Mouse (Mus musculus) myocyte (in vitro differentiated cells): Measurements from ENCODE around the gene Nf1. TPM values are rescaled to one million over a fixed set of nuclear protein-coding genes. Genes with fewer than 3 reads are reported as not detected.

Experiments used
- H3K27me3 ChIP-seq: one replicate; pipeline ENCODE4 v1.6.1; 2011; ENCODE audit not compliant: control insufficient read depth, insufficient read depth, insufficient read length
- H3K36me3 ChIP-seq: one replicate; pipeline ENCODE4 v1.6.1; 2011; ENCODE audit not compliant: control insufficient read depth, insufficient read depth
- H3K4me2 ChIP-seq: one replicate; pipeline ENCODE4 v1.6.1; 2011; ENCODE audit warnings: low read depth, control low read depth
- H3K4me3 ChIP-seq: one replicate; pipeline ENCODE4 v1.5.1; 2011; ENCODE audit warnings: mild to moderate bottlenecking, control low read depth, moderate library complexity
- H3K79me2 ChIP-seq: one replicate; pipeline ENCODE4 v1.6.1; 2011; ENCODE audit not compliant: control insufficient read depth, insufficient read depth
- H3ac ChIP-seq: one replicate; pipeline ENCODE4 v1.6.1; 2011; ENCODE audit not compliant: control insufficient read depth, insufficient read length
- CEBPB ChIP-seq: IDR thresholded peaks from 2 replicates; pipeline ENCODE4 v1.6.1; 2011; ENCODE audit warnings: mild to moderate bottlenecking, moderate library complexity; ENCODE audit not compliant: poor library complexity, insufficient read depth, severe bottlenecking
- E2F4 ChIP-seq: IDR thresholded peaks from one replicate; pipeline ENCODE4 v1.6.1; 2011; ENCODE audit warnings: mild to moderate bottlenecking, control low read depth, moderate library complexity; ENCODE audit not compliant: insufficient read depth
- MAX ChIP-seq: IDR thresholded peaks from one replicate; pipeline ENCODE4 v1.6.1; 2011; ENCODE audit warnings: low read depth, mild to moderate bottlenecking, control low read depth
- MYOD1 ChIP-seq, 3 experiments: IDR thresholded peaks; one replicate each; pipeline ENCODE4 v1.6.1; 2011; ENCODE audit warnings: control low read depth in 2 of 3, low read depth in 2 of 3, mild to moderate bottlenecking in 2 of 3, moderate library complexity in 1 of 3; ENCODE audit not compliant: insufficient read length in 2 of 3, control insufficient read depth in 1 of 3
- MYOG ChIP-seq, 3 experiments: IDR thresholded peaks; one replicate each; pipeline ENCODE4 v1.6.1; 2011; ENCODE audit warnings: control low read depth in 2 of 3, low read depth in 2 of 3, mild to moderate bottlenecking in 2 of 3; ENCODE audit not compliant: insufficient read length in 2 of 3, control insufficient read depth in 1 of 3, insufficient read depth in 1 of 3
- POLR2A ChIP-seq: IDR thresholded peaks from one replicate; pipeline ENCODE4 v1.6.1; 2011; ENCODE audit warnings: low read depth, mild to moderate bottlenecking, control low read depth, moderate library complexity; ENCODE audit not compliant: insufficient read length
- POLR2AphosphoS2 ChIP-seq: IDR thresholded peaks from one replicate; pipeline ENCODE4 v1.6.1; 2011; ENCODE audit warnings: low read depth, control low read depth; ENCODE audit not compliant: insufficient read length
- REST ChIP-seq: IDR thresholded peaks from one replicate; pipeline ENCODE4 v1.6.1; 2011; ENCODE audit warnings: mild to moderate bottlenecking, control low read depth, moderate library complexity; ENCODE audit not compliant: insufficient read depth, insufficient read length
- SRF ChIP-seq: IDR thresholded peaks from one replicate; pipeline ENCODE4 v1.6.1; 2011; ENCODE audit warnings: low read depth; ENCODE audit not compliant: control insufficient read depth, insufficient read length
- TCF12 ChIP-seq: IDR thresholded peaks from one replicate; pipeline ENCODE4 v1.6.1; 2011; ENCODE audit warnings: mild to moderate bottlenecking, control low read depth; ENCODE audit not compliant: poor library complexity, insufficient read depth, severe bottlenecking
- TCF3 ChIP-seq: IDR thresholded peaks from one replicate; pipeline ENCODE4 v1.6.1; 2011; ENCODE audit warnings: low read depth, control low read depth; ENCODE audit not compliant: insufficient read length
- USF1 ChIP-seq: IDR thresholded peaks from one replicate; pipeline ENCODE4 v1.6.1; 2011; ENCODE audit warnings: low read depth, mild to moderate bottlenecking, control low read depth, moderate library complexity
- polyA plus RNA-seq: library from polyadenylated mRNA; unstranded; fragments of >200 nt; fragmentation: generic; extraction: Trizol; gene quantifications from one replicate; pipeline ENCODE4 v1.2.1, GENCODE M21; 2012; ENCODE audit warnings: missing spikeins

Nf1 gene
- polyA plus RNA-seq, 1 experiment = 8.2 TPM

GRCm38 (mm10) chr11:79520772-79521171 lies 181.3 kb downstream of the Nf1 start:
- no peak overlapping the region for H3ac ChIP-seq
- H3K36me3 ChIP-seq = peaks cover 8% of the 10 kb centered on the region
- no peaks in the 10 kb centered on the region for H3K79me2 ChIP-seq
- H3K4me2 ChIP-seq = no peak overlapping the region
- H3K27me3 ChIP-seq = no peaks in the 10 kb centered on the region
- TF ChIP-seq MYOG (IDR thresholded peaks at IDR 0.05; ENCODE audit: control insufficient read depth in 1 of 3, insufficient read depth in 1 of 3, insufficient read length in 2 of 3, low read depth in 2 of 3) (no peak), CEBPB (no peak), MYOD1 (IDR thresholded peaks at IDR 0.05; ENCODE audit: control insufficient read depth in 1 of 3, insufficient read length in 2 of 3, low read depth in 2 of 3) (no peak), USF1 (no peak), TCF3 (no peak), TCF12 (no peak), E2F4 (no peak)
- no peak overlapping the region for H3K4me3 ChIP-seq

GRCm38 (mm10) chr11:79521930-79522329 lies 182.4 kb downstream of the Nf1 start:
- TF ChIP-seq SRF (no peak), TCF3 (no peak), MAX (no peak), MYOD1 (IDR thresholded peaks at IDR 0.05; ENCODE audit: control insufficient read depth in 1 of 3, insufficient read length in 2 of 3, low read depth in 2 of 3) (no peak), MYOG (IDR thresholded peaks at IDR 0.05; ENCODE audit: control insufficient read depth in 1 of 3, insufficient read depth in 1 of 3, insufficient read length in 2 of 3, low read depth in 2 of 3) (no peak), CEBPB (no peak), E2F4 (no peak), POLR2AphosphoS2 (no peak), POLR2A (no peak), USF1 (no peak), TCF12 (no peak), REST (no peak)
- Histone ChIP-seq H3K79me2 (no peaks in the 10 kb centered on the region), H3K36me3 (peaks cover 18% of the 10 kb centered on the region), H3ac (no peak overlapping the region), H3K27me3 (no peaks in the 10 kb centered on the region), H3K4me3 (no peak overlapping the region), H3K4me2 (no peak overlapping the region)

GRCm38 (mm10) chr11:79522944-79523343 lies 183.5 kb downstream of the Nf1 start:
- H3K4me3 ChIP-seq = no peak overlapping the region
- no peaks in the 10 kb centered on the region for H3K79me2 ChIP-seq
- H3K4me2 ChIP-seq = no peak overlapping the region
- H3ac ChIP-seq = no peak overlapping the region
- TF ChIP-seq REST (no peak), MYOD1 (IDR thresholded peaks at IDR 0.05; ENCODE audit: control insufficient read depth in 1 of 3, insufficient read length in 2 of 3, low read depth in 2 of 3) (no peak), CEBPB (no peak), TCF12 (no peak), MYOG (IDR thresholded peaks at IDR 0.05; ENCODE audit: control insufficient read depth in 1 of 3, insufficient read depth in 1 of 3, insufficient read length in 2 of 3, low read depth in 2 of 3) (no peak), TCF3 (no peak), SRF (no peak), MAX (no peak), POLR2AphosphoS2 (no peak), USF1 (no peak), E2F4 (no peak), POLR2A (no peak)
- no peaks in the 10 kb centered on the region for H3K27me3 ChIP-seq
- H3K36me3 ChIP-seq = peaks cover 28% of the 10 kb centered on the region

GRCm38 (mm10) chr11:79523560-79524309 lies 184.2 kb downstream of the Nf1 start, which contains the start of gene Evi2b:
TSS of gene Evi2b (minus strand) at chr11:79523762.
- Histone ChIP-seq H3K36me3 (peaks cover 31% of the 10 kb centered on the region), H3K4me2 (no peak within 1 kb of the TSS), H3ac (no peak within 1 kb of the TSS), H3K27me3 (no peaks in the 10 kb centered on the region), H3K4me3 (no peak within 1 kb of the TSS), H3K79me2 (no peaks in the 10 kb centered on the region)
- TF ChIP-seq E2F4 = no peak
- no peak for TF ChIP-seq POLR2AphosphoS2
- no peak for TF ChIP-seq TCF12
- TF ChIP-seq MYOD1 (IDR thresholded peaks at IDR 0.05; ENCODE audit: control insufficient read depth in 1 of 3, insufficient read length in 2 of 3, low read depth in 2 of 3) = no peak

GRCm38 (mm10) chr11:79524310-79524575 lies 184.8 kb downstream of the Nf1 start:
- Histone ChIP-seq H3ac (no peak overlapping the region), H3K4me3 (no peak overlapping the region), H3K36me3 (peaks cover 31% of the 10 kb centered on the region), H3K27me3 (no peaks in the 10 kb centered on the region), H3K79me2 (peaks cover 3% of the 10 kb centered on the region), H3K4me2 (no peak overlapping the region)
- TF ChIP-seq TCF12 (no peak), SRF (no peak), CEBPB (no peak), E2F4 (no peak), POLR2AphosphoS2 (no peak), USF1 (no peak), MAX (no peak), TCF3 (no peak), MYOG (IDR thresholded peaks at IDR 0.05; ENCODE audit: control insufficient read depth in 1 of 3, insufficient read depth in 1 of 3, insufficient read length in 2 of 3, low read depth in 2 of 3) (no peak), REST (no peak), POLR2A (no peak), MYOD1 (IDR thresholded peaks at IDR 0.05; ENCODE audit: control insufficient read depth in 1 of 3, insufficient read length in 2 of 3, low read depth in 2 of 3) (no peak)
